Mouse (Mus musculus) neural tube, embryonic 10.5 days (tissue): ENCODE results near the gene Grin1.

ENCODE experiments used
- DNase-seq: peaks from one replicate; pipeline ENCODE4 v3.0.0-alpha.2; 2017; ENCODE audit warnings: low spot score; ENCODE audit errors: extremely low spot score

The Grin1 gene

DNA sequence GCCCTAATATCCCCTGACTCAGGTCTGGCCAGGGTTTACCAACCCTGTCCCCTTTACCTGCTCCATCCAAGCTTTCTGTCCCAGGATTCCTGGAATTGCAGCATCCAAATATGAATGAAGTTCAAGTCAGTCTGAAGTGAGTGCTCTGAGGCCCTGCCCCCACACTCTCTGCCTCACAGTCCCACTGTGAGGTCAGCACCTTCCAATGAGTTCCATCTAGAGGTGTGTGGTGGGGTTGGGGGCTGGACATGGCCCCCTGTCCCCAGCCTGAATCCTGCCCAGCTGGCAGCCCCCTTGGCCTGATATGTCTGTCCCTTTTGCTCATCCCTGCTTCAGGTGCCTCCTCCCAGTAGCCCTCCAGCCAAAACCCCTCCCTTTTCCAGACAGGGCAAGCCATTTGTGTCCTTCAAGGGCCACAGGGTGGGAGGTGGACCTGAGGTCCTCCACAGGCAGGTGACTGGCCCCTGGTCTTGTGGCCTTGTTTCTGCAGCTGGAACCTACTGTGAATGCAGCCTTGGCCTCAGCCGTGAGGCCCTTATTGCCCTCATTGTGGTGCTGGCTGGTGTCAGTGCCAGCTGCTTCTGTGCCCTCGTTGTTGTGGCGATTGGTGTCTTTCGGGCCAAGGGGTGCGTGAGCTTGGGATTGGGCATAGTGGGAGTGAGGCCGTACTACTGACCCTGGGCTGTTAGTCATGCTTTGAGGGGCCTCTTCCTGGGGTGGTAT is 30.9 kb downstream of the Grin1 start, which contains the start of gene Tmem210:
Tmem210 (plus strand) TSS at position 219 of the 723 bp plus-strand sequence.
- DNase-seq = no peak

DNA sequence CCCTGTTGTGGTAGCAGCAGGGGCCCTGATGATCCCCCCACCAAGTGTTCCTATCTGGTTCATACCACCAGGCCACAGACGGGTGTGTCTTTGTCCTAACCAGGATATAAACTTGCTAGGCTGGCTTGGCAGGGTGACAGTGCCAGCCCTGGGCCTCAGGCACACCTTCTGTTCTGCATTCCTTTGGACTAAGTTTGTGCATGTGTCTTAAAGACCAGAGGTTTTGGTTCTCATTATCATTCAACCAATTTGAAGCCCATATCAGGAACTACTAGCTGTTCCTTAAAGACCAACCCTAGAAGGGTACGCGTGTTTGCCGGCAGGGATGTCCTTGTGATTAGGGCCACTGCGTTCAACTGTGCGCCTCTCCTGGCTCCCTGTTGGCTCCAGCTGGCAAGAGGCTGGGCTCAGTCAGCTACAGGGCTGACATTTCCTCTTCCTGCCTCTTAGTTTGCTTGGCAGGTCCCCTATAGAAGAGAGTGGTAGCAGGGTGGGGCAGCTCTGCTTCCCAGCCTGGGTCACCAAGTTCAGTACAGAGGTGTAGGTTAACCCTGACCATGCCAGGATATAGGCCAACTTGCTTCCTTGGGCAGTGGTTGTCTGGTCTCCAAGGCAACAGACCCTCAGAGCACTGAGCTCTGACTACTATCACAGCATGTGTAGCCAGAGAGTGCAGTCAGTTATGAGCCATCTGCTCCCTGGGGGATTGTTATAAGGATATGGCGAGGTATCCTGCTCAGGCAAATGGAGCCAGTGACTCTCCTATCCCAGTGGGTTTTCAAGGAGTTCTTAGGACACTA is 31.9 kb downstream of the Grin1 start:
- no peak for DNase-seq

DNA sequence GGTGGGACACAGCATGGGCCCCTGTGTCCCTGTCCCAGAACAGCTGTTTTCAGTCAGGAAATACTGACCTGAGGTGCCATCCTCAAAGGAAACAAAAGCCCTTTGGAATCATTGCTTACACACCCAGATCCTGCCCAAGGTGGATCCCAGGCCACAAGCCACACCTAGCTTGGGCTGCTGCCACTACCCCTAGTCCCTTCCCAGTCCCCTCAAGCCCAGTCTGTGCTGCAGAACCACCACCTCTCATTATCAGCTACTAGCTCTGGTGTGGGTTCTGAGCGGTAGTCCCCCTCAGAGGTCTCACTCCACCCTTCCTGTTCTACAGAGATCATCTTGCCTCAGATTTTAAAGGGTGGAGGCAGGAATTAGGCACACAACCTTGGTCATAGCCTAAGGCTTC is 32.7 kb downstream of the Grin1 start:
- DNase-seq = no peak

DNA sequence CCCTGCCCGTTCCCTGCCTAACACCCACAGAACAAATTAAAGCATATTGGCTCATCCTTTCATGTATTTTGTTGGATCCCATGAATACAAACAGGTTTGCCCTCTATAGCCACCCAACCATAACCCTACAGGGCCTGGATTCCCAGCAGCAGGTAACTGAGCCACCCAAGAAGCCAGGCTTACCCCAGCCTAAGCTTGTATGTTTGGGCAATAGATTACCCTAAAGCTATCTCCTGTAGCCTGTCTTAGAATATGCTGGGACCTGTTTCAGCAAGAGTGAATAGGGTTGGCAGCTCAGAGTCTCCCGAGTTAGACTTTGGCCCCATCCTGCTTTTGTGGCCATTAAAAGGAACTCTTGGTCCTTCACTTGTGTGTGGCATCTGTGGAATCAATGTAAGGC is 33.4 kb downstream of the Grin1 start:
- DNase-seq = no peak

DNA sequence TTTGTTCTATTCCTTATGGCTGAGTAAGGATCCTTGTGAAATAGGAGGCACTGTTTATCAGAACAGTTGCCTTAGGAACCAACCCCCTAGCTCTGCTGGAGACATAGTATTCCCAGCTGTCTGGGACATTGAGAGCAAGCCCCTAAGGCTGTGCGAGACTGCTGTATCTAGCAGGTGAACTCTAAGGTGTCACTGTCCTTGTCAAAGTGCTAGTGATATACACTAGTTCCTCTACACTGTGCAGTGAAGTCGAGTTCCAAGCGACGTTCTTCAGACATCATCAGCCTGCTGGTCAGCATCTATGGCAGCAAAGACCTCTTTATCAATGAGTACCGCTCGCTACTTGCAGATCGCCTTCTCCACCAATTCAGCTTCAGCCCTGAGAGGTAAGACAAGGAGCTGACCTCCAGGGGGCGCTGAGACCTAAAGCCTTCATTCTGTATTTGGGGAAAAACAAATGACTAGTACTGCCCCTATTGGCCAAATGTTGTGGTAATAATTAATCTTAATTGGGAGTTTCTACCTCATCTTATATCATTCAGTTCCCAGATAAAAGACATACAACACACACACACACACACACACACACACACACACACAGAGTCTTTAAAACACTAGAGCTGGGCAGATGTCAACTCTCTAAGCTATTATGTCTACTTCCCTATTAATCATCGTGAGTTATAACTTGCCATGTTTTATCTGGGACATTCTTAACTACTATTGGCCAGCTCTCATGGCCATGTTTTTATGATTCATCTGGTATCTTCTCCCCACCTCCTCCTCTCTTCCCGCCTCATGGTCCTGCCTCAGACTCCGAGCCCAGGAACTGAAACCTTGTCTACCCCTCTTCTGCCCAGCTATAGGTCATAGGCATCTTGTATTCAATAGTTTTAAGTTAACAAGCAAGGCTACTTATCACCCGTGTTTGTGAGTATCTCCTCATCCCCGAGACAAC is 39.8 kb downstream of the Grin1 start:
- DNase-seq = peak; percentile 64

DNA sequence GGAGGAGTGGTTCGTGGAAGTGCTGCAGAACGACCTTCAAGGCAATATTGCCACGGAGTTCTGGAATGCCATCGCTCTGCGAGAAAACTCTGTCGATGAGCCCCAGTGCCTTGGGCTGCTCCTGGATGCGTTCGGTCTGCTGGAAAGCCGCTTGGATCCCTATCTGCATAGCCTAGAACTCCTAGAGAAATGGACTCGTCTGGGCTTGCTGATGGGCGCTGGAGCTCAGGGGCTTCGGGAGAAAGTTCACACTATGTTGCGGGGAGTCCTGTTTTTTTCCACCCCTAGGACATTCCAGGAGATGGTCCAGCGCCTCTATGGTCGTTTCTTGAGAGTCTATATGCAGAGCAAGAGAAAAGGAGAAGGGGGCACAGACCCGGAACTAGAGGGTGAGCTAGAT is 46.0 kb downstream of the Grin1 start:
- no peak for DNase-seq

DNA sequence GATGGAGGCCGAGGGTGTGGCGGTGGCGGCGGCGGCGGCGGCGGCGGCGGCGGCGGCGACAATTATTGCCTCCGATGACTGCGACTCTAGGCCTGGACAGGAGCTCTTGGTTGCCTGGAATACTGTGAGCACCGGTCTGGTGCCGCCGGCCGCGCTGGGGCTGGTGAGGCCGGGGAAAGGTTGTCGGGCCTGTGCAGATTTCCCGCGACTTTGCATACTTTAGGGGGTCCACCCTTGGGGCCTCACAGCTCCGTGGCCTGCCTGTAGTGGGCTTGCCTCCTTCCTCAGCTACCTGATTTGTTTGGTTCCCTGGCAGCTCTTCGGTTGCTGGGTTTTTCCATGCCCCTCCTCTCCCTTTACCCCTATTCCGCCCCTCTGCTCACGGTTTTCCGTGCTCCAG is 46.5 kb downstream of the Grin1 start:
- no peak for DNase-seq

DNA sequence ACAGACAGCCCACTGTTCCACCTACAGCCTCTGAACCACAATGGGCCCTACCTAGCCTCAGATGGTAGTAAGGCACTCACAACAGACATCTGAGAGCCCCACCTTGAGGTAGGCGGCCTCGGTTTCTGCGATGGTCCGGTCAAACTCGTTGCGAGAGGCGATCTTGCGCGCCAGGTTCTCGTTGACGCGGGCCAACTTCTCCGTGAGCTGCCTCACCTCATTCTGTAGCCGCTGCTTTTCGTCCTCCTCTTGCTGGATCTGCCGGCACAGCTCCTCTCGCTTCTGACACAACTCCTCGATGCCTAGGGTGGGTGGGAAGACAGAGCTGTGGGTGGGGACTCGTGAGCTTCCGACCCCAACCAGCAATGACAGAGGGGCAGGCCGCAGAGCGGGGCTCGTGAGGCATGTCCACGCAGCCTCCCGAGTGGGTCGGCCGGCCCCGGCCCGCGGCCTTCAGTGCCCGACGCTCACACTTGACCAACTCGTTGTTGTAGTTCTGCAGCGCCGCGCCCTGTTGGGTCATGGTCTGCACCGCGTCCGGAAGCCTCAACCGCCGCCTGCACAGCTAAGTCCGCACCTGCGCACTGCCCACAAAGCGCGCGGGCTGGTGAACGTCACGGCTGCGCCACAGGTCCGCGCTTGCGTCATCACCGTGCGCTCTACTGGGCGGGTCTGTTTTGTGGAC is 47.0 kb downstream of the Grin1 start, which contains the start of the genes Ssna1 and Anapc2:
Ssna1 (minus strand) TSS at position 612 of the 685 bp plus-strand sequence.
Anapc2 (plus strand) TSS at position 652 of the 685 bp plus-strand sequence.
- peak; percentile 99 for DNase-seq

DNA sequence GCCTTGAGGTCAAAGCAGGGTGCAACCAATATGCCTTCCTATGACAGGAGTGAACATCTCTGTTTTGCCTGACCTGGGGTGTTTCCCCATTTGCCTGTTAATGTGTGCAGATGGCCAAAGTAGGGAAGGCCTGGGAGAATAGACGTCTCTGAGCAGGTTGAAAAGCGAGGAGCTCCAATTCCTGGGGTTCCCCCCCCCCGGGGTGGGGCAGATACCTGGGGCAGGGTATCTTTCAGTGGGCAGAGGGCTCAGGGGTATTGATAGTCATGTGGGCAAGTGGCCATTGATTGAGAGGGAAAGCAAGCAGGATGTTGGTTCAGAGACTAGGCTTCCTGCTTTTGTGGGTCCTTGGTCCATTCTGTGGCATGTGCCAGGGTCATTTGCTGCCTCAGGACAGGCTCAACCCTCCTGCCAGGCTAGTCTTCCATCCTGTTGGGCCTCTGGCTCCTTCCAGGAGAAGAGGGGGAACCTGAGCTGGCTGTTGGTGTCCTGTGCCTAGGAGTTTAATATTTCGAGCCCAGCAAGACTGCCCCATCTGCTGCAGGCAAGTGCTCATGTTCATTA is 51.2 kb downstream of the Grin1 start:
- no peak for DNase-seq

DNA sequence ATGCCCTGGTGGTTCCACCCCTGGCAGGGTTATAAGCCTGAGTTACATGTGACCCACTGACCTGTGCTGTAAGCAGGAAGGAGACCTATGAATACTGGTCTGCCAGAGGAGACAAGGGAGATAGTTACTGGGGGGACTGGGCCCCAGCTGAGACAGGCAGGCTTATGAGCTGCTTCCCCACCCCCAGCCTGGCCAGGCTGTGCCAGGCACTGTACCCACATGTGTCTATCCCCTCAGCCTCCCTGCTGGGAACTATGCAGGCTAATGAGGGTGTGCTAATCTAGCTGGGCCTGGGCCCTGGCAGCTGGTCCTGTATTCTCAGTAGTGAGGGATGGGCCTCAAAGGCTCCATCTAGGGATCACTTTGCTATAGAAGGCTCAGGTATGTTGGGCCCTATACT is 51.7 kb downstream of the Grin1 start:
- DNase-seq = no peak

DNA sequence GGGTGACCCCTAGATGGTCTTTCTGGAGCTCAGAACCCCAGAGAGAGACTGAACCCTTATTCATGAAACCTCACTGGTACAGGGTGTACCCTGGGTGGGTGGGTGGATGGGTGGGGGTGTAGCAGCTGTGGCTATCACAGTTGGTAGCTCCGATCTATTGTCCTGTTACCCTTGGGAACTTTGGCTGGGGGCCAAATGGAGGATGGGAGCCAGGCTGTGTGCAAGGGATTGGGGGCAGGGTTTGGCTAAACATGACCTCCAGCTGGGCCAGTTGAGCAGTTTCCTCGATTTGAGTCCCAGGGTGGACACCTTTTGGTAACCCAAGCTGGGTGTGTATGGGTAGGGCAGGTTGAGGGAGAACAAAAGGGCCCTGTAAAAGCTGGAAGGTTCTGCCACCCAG is 52.3 kb downstream of the Grin1 start:
- no peak for DNase-seq

DNA sequence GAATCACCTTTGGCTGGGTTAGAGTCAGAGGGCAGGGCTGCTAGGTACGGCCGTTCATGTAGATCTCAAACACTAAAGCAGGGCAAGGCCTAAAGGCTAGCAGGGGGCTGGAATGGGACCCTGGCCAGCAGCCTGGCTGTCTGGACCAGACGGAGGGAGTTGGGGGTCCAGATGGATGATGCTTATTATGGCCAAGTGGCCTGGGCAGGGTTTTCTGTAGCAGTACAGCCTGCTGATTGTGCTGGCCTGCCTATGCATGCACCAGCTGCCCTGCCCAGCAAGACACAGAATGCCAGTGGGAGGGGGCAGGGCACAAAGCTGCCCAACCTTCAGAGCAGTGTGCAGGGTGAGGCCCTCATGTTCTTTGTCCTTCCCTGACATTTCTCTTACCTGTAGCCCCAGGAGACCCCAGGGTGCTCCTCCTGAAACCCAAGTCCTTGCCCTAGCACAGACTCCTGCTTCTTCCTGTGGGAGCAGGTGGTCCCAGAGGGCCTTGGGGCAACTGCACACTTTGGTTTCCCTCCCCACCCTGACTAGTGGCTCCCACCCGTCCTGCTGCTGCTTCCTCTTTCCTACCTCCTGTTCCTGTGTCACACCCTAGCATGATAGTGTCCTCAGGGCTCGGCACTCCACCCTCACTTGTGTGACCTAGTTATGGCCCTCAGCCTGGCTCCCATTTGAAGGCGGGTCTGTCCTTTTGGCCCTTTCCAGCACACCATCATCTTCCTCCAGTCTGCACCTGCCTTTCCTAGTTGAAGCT is 52.9 kb downstream of the Grin1 start:
- DNase-seq = no peak

DNA sequence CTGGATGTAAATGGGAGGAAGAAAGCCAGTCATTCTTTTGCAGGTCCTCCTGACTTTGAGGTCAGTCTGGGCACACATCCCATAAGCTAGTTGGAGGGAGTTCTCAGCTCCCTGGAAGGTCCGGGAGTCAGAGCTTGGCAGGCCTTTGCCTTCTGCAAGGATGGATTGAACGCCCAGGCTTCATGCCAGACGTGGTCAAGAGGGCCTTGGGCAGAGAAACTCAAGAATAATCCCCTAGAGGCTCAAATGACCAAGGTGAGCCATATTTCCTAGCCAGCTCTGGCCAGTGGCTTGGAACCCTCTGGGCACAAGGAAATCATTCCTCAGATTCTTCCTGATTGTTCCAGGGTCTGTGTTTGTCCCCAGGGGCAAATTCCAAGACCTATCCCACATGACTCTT is 54.1 kb downstream of the Grin1 start:
- DNase-seq = no peak

DNA sequence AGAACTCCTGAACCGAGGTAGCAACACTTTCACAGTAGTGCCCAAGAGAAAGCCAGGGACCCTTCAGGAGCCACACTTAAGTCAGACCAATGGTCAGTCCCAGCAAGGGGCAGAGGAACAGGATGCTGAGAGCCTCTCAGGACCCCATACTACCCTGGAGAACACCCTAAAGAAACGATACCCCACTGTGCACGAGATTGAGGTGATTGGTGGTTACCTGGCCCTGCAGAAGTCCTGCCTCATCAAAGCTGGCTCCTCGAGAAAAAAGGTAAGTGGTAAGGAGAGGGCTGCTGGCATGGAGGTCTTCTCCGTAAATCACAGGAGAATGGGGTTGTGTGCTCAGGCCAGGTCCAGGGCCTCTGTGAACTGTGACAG is 54.7 kb downstream of the Grin1 start:
- no peak for DNase-seq

DNA sequence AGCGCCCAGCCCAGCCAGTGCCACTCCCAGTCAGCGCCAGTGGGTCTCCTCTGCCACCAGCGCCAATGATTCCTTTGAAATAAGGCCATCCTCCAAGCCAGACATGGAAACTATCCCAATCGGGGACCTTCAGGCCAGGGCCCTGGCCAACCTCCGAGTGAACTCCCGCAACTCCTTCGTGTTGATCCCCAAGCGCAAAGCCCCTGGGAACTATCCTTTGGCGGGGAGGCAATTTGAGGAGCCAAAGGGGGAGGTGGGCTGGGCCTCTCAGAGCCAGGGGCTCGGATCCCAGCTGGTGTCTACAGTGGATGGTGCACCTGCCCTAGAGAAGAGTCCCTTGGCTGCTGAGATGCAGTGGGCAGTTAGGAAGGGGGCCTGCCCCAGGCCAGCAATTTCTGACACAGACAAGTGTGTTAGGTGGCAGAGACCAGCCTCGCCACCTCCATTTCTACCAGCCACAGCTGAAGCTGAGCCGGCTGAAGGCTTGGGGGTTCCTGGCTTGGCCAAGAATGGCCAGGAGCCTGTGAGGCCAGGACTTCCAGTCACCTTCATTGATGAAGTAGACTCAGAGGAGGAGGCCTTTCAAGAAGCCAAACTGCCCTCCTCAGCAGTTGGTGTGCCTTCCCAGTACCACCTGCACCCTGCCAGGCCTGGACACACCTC is 55.2 kb downstream of the Grin1 start:
- no peak for DNase-seq

DNA sequence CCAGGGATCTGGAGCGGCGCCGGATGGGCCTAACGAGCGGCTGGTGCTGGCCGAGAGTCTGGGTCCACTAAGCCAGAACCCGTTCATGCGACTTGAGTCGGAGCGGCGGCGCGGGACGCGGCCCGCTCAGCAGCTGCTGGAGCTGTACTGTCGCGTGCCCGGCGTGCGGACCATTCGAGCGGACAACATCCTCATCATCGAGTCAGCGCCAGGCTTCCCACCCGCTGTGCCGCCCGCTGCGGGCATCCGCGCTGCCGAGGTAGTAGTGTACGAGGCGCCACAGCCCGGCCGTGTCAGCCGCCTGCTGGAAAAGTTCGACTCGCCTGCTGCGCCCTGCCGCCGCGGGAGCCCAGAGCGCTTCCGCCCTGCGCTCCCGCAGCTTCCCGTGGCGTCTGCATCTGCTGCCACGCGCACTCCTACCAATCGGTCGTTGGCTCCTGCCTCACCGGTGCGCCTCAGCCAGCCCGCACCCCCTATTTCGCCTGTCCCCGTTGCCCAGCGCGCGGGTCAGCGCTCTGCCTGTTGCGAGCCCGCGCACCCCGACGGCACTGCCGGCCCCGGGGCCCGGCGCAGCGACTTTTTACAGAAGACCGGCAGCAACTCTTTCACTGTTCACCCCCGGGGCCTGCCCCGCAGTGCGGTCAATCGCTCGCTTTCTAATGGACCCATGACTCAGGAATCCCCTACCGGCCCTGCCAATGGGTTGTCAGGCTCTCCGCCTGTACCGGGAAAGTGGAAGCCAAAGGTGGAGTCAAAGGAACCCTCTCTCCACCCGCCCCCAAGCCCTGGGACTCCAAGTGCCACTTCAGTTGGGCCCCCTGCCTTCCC is 56.0 kb downstream of the Grin1 start:
- no peak for DNase-seq

DNA sequence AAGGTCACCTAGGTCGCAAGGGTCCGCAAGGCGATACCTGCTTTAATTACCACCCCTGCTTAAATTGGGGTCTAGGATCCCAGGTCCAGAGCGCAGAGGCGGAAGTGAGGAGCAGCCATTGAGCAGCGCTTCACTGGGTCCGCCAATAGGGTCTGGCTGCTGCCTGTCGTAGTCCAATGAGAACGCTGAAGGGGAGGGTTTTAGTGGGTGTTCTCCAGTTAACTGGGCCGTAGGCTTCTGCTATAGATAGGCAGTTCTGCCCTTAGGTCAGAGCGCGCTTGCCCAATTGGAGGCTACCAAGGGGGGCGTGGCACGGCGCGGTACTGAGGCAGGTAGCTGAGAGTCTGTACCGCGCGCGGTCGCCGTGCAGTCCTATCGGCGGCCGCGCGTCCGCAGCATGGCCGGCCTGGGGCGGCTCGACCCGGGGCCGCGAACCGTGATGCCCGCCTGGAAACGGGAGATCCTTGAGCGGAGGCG is 56.7 kb downstream of the Grin1 start, which contains the start of gene Tprn:
Tprn (plus strand) TSS at position 328 of the 477 bp plus-strand sequence.
- DNase-seq = peak; percentile 90

DNA sequence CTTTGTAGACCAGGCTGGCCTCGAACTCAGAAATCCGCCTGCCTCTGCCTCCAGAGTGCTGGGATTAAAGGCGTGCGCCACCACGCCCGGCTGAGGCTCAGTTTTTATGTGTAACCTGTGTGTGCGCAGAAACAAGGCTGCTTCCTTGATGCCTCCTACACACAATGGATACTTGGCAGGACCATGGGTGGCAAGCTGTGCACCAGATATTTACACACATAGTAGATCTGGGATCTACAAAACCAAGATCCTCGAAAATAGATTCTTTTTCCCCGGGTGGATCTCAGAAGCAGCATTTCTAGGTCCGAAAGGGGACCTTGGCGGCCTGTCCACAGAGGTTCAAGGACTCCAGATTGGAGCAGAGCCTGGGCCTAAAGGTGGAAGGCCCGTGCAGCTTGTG is 57.1 kb downstream of the Grin1 start:
- DNase-seq = no peak
